11 mouse cellular contexts compared by ENCODE assay signal in the genomic region with DNA sequence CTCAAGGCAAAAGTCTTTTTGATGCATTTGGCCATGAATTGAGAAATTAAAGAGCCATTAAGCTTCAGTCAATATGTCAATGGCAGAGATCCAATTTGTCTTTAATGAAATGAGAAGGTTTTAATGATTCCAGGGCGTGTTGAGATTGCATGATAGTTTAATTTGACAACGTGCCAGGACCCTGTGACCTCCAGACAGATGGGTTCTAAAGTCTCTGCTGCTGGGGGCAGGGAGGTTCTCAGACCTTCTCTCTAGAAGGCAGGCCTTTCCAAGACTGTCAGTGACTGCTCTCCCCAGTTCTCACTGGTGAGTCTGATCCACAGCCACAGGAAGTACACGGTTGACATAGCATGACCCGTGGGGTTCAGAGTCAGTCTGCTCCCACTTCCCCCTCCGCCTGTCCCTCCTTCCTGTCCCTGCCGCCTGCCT.
DNase-seq lines count a peak whose midpoint lies in the region; ATAC-seq and TF ChIP-seq lines count a peak whose summit lies in the region.
"Had no signal": no experiment of that assay in that cellular context is flagged by ENCODE, and none has a peak within 500 bp of the region (broad histone marks: within the 10 kb centered on the region; RNA-seq: fewer than 3 reads in every experiment).

No protein-coding gene starts in this region.

- H3K36me3 ChIP-seq in heart, embryonic 11.5 days (ENCODE audit: control insufficient read depth, insufficient read depth, low read length) = no peaks in the 10 kb centered on the region
- H3K36me3 ChIP-seq in neural tube, embryonic 13.5 days = no peaks in the 10 kb centered on the region
- H3K36me3 ChIP-seq in neural tube, embryonic 15.5 days = no peaks in the 10 kb centered on the region
- H3K36me3 ChIP-seq in splenic B cell, adult 2 months (ENCODE audit: control insufficient read depth, insufficient read depth, low read length, poor library complexity, severe bottlenecking) = no peaks in the 10 kb centered on the region
- H3K36me3 ChIP-seq in forebrain, postnatal 0 days (ENCODE audit: insufficient read depth) = no peaks in the 10 kb centered on the region
- H3K36me3 ChIP-seq: embryonic facial prominence, embryonic 13.5 days had no signal

- no peak for TF ChIP-seq CTCF in forebrain, postnatal 0 days (IDR thresholded peaks at IDR 0.05; ENCODE audit: low read depth)

- H3K4me1 ChIP-seq in heart, embryonic 11.5 days (ENCODE audit: control insufficient read depth, insufficient read depth, low read length) = peaks cover 42% of the 10 kb centered on the region
- H3K4me1 ChIP-seq in neural tube, embryonic 13.5 days (replicated peaks) = peaks cover 56% of the 10 kb centered on the region
- peaks cover 38% of the 10 kb centered on the region for H3K4me1 ChIP-seq in neural tube, embryonic 15.5 days
- H3K4me1 ChIP-seq in forebrain, postnatal 0 days (ENCODE audit: insufficient read depth) = peaks cover 24% of the 10 kb centered on the region

- no peak for ATAC-seq in heart, embryonic 11.5 days (replicated peaks; ENCODE audit: insufficient number of reproducible peaks, low FRiP score, low TSS enrichment)
- ATAC-seq in neural tube, embryonic 13.5 days (ENCODE audit: low read depth) = no peak
- no peak for ATAC-seq in neural tube, embryonic 15.5 days (ENCODE audit: low FRiP score)
- no peak for ATAC-seq in forebrain, postnatal 0 days

- H3K4me3 ChIP-seq in heart, embryonic 11.5 days (ENCODE audit: low read depth, low read length) = no peak overlapping the region
- no peak overlapping the region for H3K4me3 ChIP-seq in neural tube, embryonic 13.5 days
- no peak overlapping the region for H3K4me3 ChIP-seq in neural tube, embryonic 15.5 days (replicated peaks)
- no peak overlapping the region for H3K4me3 ChIP-seq in forebrain, postnatal 0 days (ENCODE audit: low read depth, low read length)
- H3K4me3 ChIP-seq: embryonic facial prominence, embryonic 13.5 days; myocyte had no signal

- peak; percentile 97 for DNase-seq in heart, adult 11 months
- peak; percentile 73 for DNase-seq in kidney, postnatal 10 days
- peak; percentile 43 for DNase-seq in splenic B cell, adult 2 months (ENCODE audit: low read depth, low spot score)
- DNase-seq in forebrain, postnatal 0 days = no peak
- DNase-seq in urinary bladder, adult 18-20 months (ENCODE audit: low spot score in 2 of 2) = no peak
- DNase-seq: gastrocnemius, postnatal 25 days had no signal

- H3K4me2 ChIP-seq in heart, embryonic 11.5 days = no peak overlapping the region
- no peak overlapping the region for H3K4me2 ChIP-seq in neural tube, embryonic 13.5 days
- H3K4me2 ChIP-seq in neural tube, embryonic 15.5 days = no peak overlapping the region
- no peak overlapping the region for H3K4me2 ChIP-seq in forebrain, postnatal 0 days (ENCODE audit: low read depth)
- H3K4me2 ChIP-seq: embryonic facial prominence, embryonic 13.5 days had no signal

- H3K27me3 ChIP-seq in heart, embryonic 11.5 days (ENCODE audit: control insufficient read depth, insufficient read depth, low read length) = no peaks in the 10 kb centered on the region
- H3K27me3 ChIP-seq in neural tube, embryonic 13.5 days = no peaks in the 10 kb centered on the region
- H3K27me3 ChIP-seq in neural tube, embryonic 15.5 days (replicated peaks) = no peaks in the 10 kb centered on the region
- no peaks in the 10 kb centered on the region for H3K27me3 ChIP-seq in splenic B cell, adult 2 months (ENCODE audit: control insufficient read depth, insufficient read depth, low read length, poor library complexity, severe bottlenecking)
- no peaks in the 10 kb centered on the region for H3K27me3 ChIP-seq in forebrain, postnatal 0 days (ENCODE audit: insufficient read depth, low read length)

- no peaks in the 10 kb centered on the region for H3K9me3 ChIP-seq in heart, embryonic 11.5 days (replicated peaks; ENCODE audit: control insufficient read depth, low read length)
- H3K9me3 ChIP-seq in neural tube, embryonic 13.5 days = no peaks in the 10 kb centered on the region
- no peaks in the 10 kb centered on the region for H3K9me3 ChIP-seq in neural tube, embryonic 15.5 days (replicated peaks)
- H3K9me3 ChIP-seq in forebrain, postnatal 0 days (ENCODE audit: low read length) = no peaks in the 10 kb centered on the region
- H3K9me3 ChIP-seq: embryonic facial prominence, embryonic 13.5 days had no signal

- WGBS in heart, embryonic 11.5 days (ENCODE audit: insufficient replicate concordance) = 64% methylated on average over 6 of the region's 6 CpGs
- 57% methylated on average over 6 of the region's 6 CpGs for WGBS in neural tube, embryonic 13.5 days
- 66% methylated on average over 6 of the region's 6 CpGs for WGBS in neural tube, embryonic 15.5 days
- 74% methylated on average over 6 of the region's 6 CpGs for WGBS in forebrain, postnatal 0 days

- no peak overlapping the region for H3K27ac ChIP-seq in heart, embryonic 11.5 days (ENCODE audit: low read depth, low read length)
- H3K27ac ChIP-seq in neural tube, embryonic 13.5 days (replicated peaks) = peak overlapping the region; percentile 33; the same call in 1 of the 2 replicates
- H3K27ac ChIP-seq in neural tube, embryonic 15.5 days (replicated peaks) = no peak overlapping the region
- H3K27ac ChIP-seq in forebrain, postnatal 0 days (ENCODE audit: low read depth, low read length) = no peak overlapping the region
- H3K27ac ChIP-seq: embryonic facial prominence, embryonic 13.5 days had no signal

- no peak overlapping the region for H3K9ac ChIP-seq in heart, embryonic 11.5 days (ENCODE audit: low read depth, low read length)
- H3K9ac ChIP-seq in neural tube, embryonic 13.5 days = no peak overlapping the region
- H3K9ac ChIP-seq in neural tube, embryonic 15.5 days (replicated peaks) = no peak overlapping the region
- no peak overlapping the region for H3K9ac ChIP-seq in forebrain, postnatal 0 days
- H3K9ac ChIP-seq: embryonic facial prominence, embryonic 13.5 days had no signal

Comparison
In these comparisons a context has a peak if more than half of its experiments do, and no peak if none do; other contexts are left out.
1. DNase-seq: peak in heart, adult 11 months (single experiment), kidney, postnatal 10 days (single experiment) and splenic B cell, adult 2 months (single experiment); none in forebrain, postnatal 0 days (single experiment) and urinary bladder, adult 18-20 months (0 of 2).